Mouse (Mus musculus): ENCODE measurements at regions not wholly inside any gene's neighbourhood (a gene's known extent, or its start where the extent isn't known, plus 50 kb on each side); places are given as distances from the start of the nearest gene placed in this dataset.

GRCm38 (mm10) chr4:99385381-99385780, 89.7 kb downstream of the Gm12689 start:
- no peak overlapping the region for H3K4me3 ChIP-seq (ENCODE audit: low read depth, low read length)
- H3K4me1 ChIP-seq (ENCODE audit: control insufficient read depth, insufficient read depth, low read length) = no peaks in the 10 kb centered on the region
- H3K9me3 ChIP-seq (ENCODE audit: control insufficient read depth, low read depth, low read length) = no peaks in the 10 kb centered on the region
- H3K36me3 ChIP-seq (ENCODE audit: control insufficient read depth, insufficient read depth, low read length) = no peaks in the 10 kb centered on the region
- no peak overlapping the region for H3K4me2 ChIP-seq (replicated peaks; ENCODE audit: low read depth, low read length)
- WGBS = 34% methylated on average over 8 of the region's 8 CpGs
- H3K27me3 ChIP-seq (ENCODE audit: control insufficient read depth, insufficient read depth, low read length) = no peaks in the 10 kb centered on the region
- no peak for ATAC-seq (ENCODE audit: insufficient number of reproducible peaks, insufficient read depth, low FRiP score, low read depth)
- H3K9ac ChIP-seq (replicated peaks; ENCODE audit: low read depth, low read length) = no peak overlapping the region
- no peak overlapping the region for H3K27ac ChIP-seq (ENCODE audit: low read length)

GRCm38 (mm10) chr4:99389428-99389827, 93.7 kb downstream of the Gm12689 start:
- H3K27me3 ChIP-seq (ENCODE audit: control insufficient read depth, insufficient read depth, low read length) = no peaks in the 10 kb centered on the region
- no peaks in the 10 kb centered on the region for H3K4me1 ChIP-seq (ENCODE audit: control insufficient read depth, insufficient read depth, low read length)
- no peak overlapping the region for H3K4me2 ChIP-seq (replicated peaks; ENCODE audit: low read depth, low read length)
- H3K9me3 ChIP-seq (ENCODE audit: control insufficient read depth, low read depth, low read length) = no peaks in the 10 kb centered on the region
- WGBS = 67% methylated on average over 1 of the region's 1 CpGs
- no peak for ATAC-seq (ENCODE audit: insufficient number of reproducible peaks, insufficient read depth, low FRiP score, low read depth)
- H3K36me3 ChIP-seq (ENCODE audit: control insufficient read depth, insufficient read depth, low read length) = no peaks in the 10 kb centered on the region
- no peak overlapping the region for H3K4me3 ChIP-seq (ENCODE audit: low read depth, low read length)
- H3K9ac ChIP-seq (replicated peaks; ENCODE audit: low read depth, low read length) = no peak overlapping the region
- no peak overlapping the region for H3K27ac ChIP-seq (ENCODE audit: low read length)

- Histone ChIP-seq H3K9me3 (ENCODE audit: control insufficient read depth, low read depth, low read length) (no peaks in the 10 kb centered on the region), H3K27ac (ENCODE audit: low read length) (no peak overlapping the region), H3K9ac (replicated peaks; ENCODE audit: low read depth, low read length) (no peak overlapping the region), H3K4me3 (ENCODE audit: low read depth, low read length) (no peak overlapping the region), H3K36me3 (ENCODE audit: control insufficient read depth, insufficient read depth, low read length) (no peaks in the 10 kb centered on the region), H3K4me1 (ENCODE audit: control insufficient read depth, insufficient read depth, low read length) (no peaks in the 10 kb centered on the region), H3K4me2 (replicated peaks; ENCODE audit: low read depth, low read length) (no peak overlapping the region), H3K27me3 (ENCODE audit: control insufficient read depth, insufficient read depth, low read length) (no peaks in the 10 kb centered on the region)
- no peak for ATAC-seq (ENCODE audit: insufficient number of reproducible peaks, insufficient read depth, low FRiP score, low read depth)
- whole genome bisulfite sequencing = 89% methylated on average over 5 of the region's 5 CpGs
Measured at GRCm38 (mm10) chr4:99392986-99393385, 97.3 kb downstream of the Gm12689 start.

GRCm38 (mm10) chr4:99394244-99394643, 98.5 kb downstream of the Gm12689 start:
- WGBS = 76% methylated on average over 3 of the region's 3 CpGs
- no peak for ATAC-seq (ENCODE audit: insufficient number of reproducible peaks, insufficient read depth, low FRiP score, low read depth)
- no peak overlapping the region for H3K27ac ChIP-seq (ENCODE audit: low read length)
- H3K27me3 ChIP-seq (ENCODE audit: control insufficient read depth, insufficient read depth, low read length) = no peaks in the 10 kb centered on the region
- H3K4me3 ChIP-seq (ENCODE audit: low read depth, low read length) = no peak overlapping the region
- no peak overlapping the region for H3K9ac ChIP-seq (replicated peaks; ENCODE audit: low read depth, low read length)
- H3K4me2 ChIP-seq (replicated peaks; ENCODE audit: low read depth, low read length) = no peak overlapping the region
- H3K36me3 ChIP-seq (ENCODE audit: control insufficient read depth, insufficient read depth, low read length) = no peaks in the 10 kb centered on the region
- no peaks in the 10 kb centered on the region for H3K9me3 ChIP-seq (ENCODE audit: control insufficient read depth, low read depth, low read length)
- H3K4me1 ChIP-seq (ENCODE audit: control insufficient read depth, insufficient read depth, low read length) = no peaks in the 10 kb centered on the region

- H3K36me3 ChIP-seq (ENCODE audit: control insufficient read depth, insufficient read depth, low read length) = no peaks in the 10 kb centered on the region
- no peak overlapping the region for H3K27ac ChIP-seq (ENCODE audit: low read length)
- WGBS = 62% methylated on average over 7 of the region's 7 CpGs
- no peak overlapping the region for H3K9ac ChIP-seq (replicated peaks; ENCODE audit: low read depth, low read length)
- no peaks in the 10 kb centered on the region for H3K4me1 ChIP-seq (ENCODE audit: control insufficient read depth, insufficient read depth, low read length)
- no peak overlapping the region for H3K4me2 ChIP-seq (replicated peaks; ENCODE audit: low read depth, low read length)
- no peaks in the 10 kb centered on the region for H3K9me3 ChIP-seq (ENCODE audit: control insufficient read depth, low read depth, low read length)
- no peak for ATAC-seq (ENCODE audit: insufficient number of reproducible peaks, insufficient read depth, low FRiP score, low read depth)
- H3K27me3 ChIP-seq (ENCODE audit: control insufficient read depth, insufficient read depth, low read length) = no peaks in the 10 kb centered on the region
- no peak overlapping the region for H3K4me3 ChIP-seq (ENCODE audit: low read depth, low read length)
Measured at GRCm38 (mm10) chr4:99407466-99407865, 111.8 kb downstream of the Gm12689 start.

GRCm38 (mm10) chr4:99423449-99423848, 127.7 kb downstream of the Gm12689 start:
- no peak overlapping the region for H3K9ac ChIP-seq (replicated peaks; ENCODE audit: low read depth, low read length)
- H3K4me1 ChIP-seq (ENCODE audit: control insufficient read depth, insufficient read depth, low read length) = no peaks in the 10 kb centered on the region
- H3K4me3 ChIP-seq (ENCODE audit: low read depth, low read length) = no peak overlapping the region
- no peak for ATAC-seq (ENCODE audit: insufficient number of reproducible peaks, insufficient read depth, low FRiP score, low read depth)
- H3K9me3 ChIP-seq (ENCODE audit: control insufficient read depth, low read depth, low read length) = no peaks in the 10 kb centered on the region
- WGBS = 71% methylated on average over 1 of the region's 1 CpGs
- no peak overlapping the region for H3K4me2 ChIP-seq (replicated peaks; ENCODE audit: low read depth, low read length)
- H3K27ac ChIP-seq (ENCODE audit: low read length) = no peak overlapping the region
- no peaks in the 10 kb centered on the region for H3K27me3 ChIP-seq (ENCODE audit: control insufficient read depth, insufficient read depth, low read length)
- H3K36me3 ChIP-seq (ENCODE audit: control insufficient read depth, insufficient read depth, low read length) = no peaks in the 10 kb centered on the region

GRCm38 (mm10) chr4:99445077-99445754, 149.5 kb downstream of the Gm12689 start:
- H3K4me2 ChIP-seq (replicated peaks; ENCODE audit: low read depth, low read length) = peak overlapping the region; percentile 45
- H3K9ac ChIP-seq (replicated peaks; ENCODE audit: low read depth, low read length) = no peak overlapping the region
- no peaks in the 10 kb centered on the region for H3K4me1 ChIP-seq (ENCODE audit: control insufficient read depth, insufficient read depth, low read length)
- no peak overlapping the region for H3K27ac ChIP-seq (ENCODE audit: low read length)
- ATAC-seq (ENCODE audit: insufficient number of reproducible peaks, insufficient read depth, low FRiP score, low read depth) = no peak; the same call in 1 of the 2 replicates
- no peaks in the 10 kb centered on the region for H3K27me3 ChIP-seq (ENCODE audit: control insufficient read depth, insufficient read depth, low read length)
- 25% methylated on average over 28 of the region's 28 CpGs for WGBS
- peak overlapping the region; percentile 23 for H3K4me3 ChIP-seq (ENCODE audit: low read depth, low read length)
- H3K9me3 ChIP-seq (ENCODE audit: control insufficient read depth, low read depth, low read length) = no peaks in the 10 kb centered on the region
- H3K36me3 ChIP-seq (ENCODE audit: control insufficient read depth, insufficient read depth, low read length) = no peaks in the 10 kb centered on the region

- ATAC-seq (ENCODE audit: insufficient number of reproducible peaks, insufficient read depth, low FRiP score, low read depth) = no peak
Measured at GRCm38 (mm10) chr4:99445755-99446128, 150.0 kb downstream of the Gm12689 start.

GRCm38 (mm10) chr4:99458984-99459383, 163.3 kb downstream of the Gm12689 start:
- no peak for ATAC-seq (ENCODE audit: insufficient number of reproducible peaks, insufficient read depth, low FRiP score, low read depth)
- H3K9ac ChIP-seq (replicated peaks; ENCODE audit: low read depth, low read length) = no peak overlapping the region
- H3K36me3 ChIP-seq (ENCODE audit: control insufficient read depth, insufficient read depth, low read length) = no peaks in the 10 kb centered on the region
- H3K9me3 ChIP-seq (ENCODE audit: control insufficient read depth, low read depth, low read length) = no peaks in the 10 kb centered on the region
- H3K4me1 ChIP-seq (ENCODE audit: control insufficient read depth, insufficient read depth, low read length) = 0 out of 2 replicates have a peak, but pooled peaks cover 3% of the 10 kb centered on the region
- H3K4me2 ChIP-seq (replicated peaks; ENCODE audit: low read depth, low read length) = no peak overlapping the region
- 63% methylated on average over 4 of the region's 4 CpGs for WGBS
- H3K27me3 ChIP-seq (ENCODE audit: control insufficient read depth, insufficient read depth, low read length) = no peaks in the 10 kb centered on the region; the same call in 1 of the 2 replicates
- no peak overlapping the region for H3K27ac ChIP-seq (ENCODE audit: low read length)
- H3K4me3 ChIP-seq (ENCODE audit: low read depth, low read length) = no peak overlapping the region

More at GRCm38 (mm10) chr4:99445755-99446128, 150.0 kb downstream of the Gm12689 start:
- WGBS = 54% methylated on average over 9 of the region's 9 CpGs
- Histone ChIP-seq H3K4me3 (ENCODE audit: low read depth, low read length) (peak overlapping the region; percentile 23; the same call in 1 of the 2 replicates), H3K27me3 (ENCODE audit: control insufficient read depth, insufficient read depth, low read length) (no peaks in the 10 kb centered on the region), H3K36me3 (ENCODE audit: control insufficient read depth, insufficient read depth, low read length) (no peaks in the 10 kb centered on the region), H3K9me3 (ENCODE audit: control insufficient read depth, low read depth, low read length) (no peaks in the 10 kb centered on the region), H3K4me2 (replicated peaks; ENCODE audit: low read depth, low read length) (peak overlapping the region; percentile 45), H3K9ac (replicated peaks; ENCODE audit: low read depth, low read length) (no peak overlapping the region), H3K4me1 (ENCODE audit: control insufficient read depth, insufficient read depth, low read length) (no peaks in the 10 kb centered on the region), H3K27ac (ENCODE audit: low read length) (no peak overlapping the region)

All from stomach, embryonic 14.5 days (tissue).